Mouse (Mus musculus) heart, embryonic 12.5 days (tissue): Measurements from ENCODE around the gene Kbtbd6. TPM values are rescaled to one million over a fixed set of nuclear protein-coding genes. Genes with fewer than 3 reads are reported as not detected.
"Not testable (repeated sequence)": the region's sequence is repeated elsewhere in the genome, so short reads cannot be mapped to it uniquely, and the experiment has no call there.

Experiments used
- ATAC-seq: fragments of 200-750 bp; cut with Nextera tagmentation; 2 replicates; pipeline ENCODE4 v1.8.0; 2017; ENCODE audit warnings: moderate TSS enrichment, moderate library complexity; ENCODE audit not compliant: insufficient number of reproducible peaks, low FRiP score
- H3K27ac ChIP-seq: fragments of 300-500 bp; sonication (generic); 2 replicates; pipeline ENCODE4 v1.5.1; 2016; ENCODE audit warnings: mild to moderate bottlenecking, moderate library complexity; ENCODE audit not compliant: poor library complexity, severe bottlenecking
- H3K27me3 ChIP-seq: fragments of 300-500 bp; sonication (generic); replicated peaks from 2 replicates; pipeline ENCODE4 v1.6.1; 2016; ENCODE audit warnings: mild to moderate bottlenecking, moderate library complexity
- H3K36me3 ChIP-seq: fragments of 300-500 bp; sonication (generic); 2 replicates; pipeline ENCODE4 v1.6.1; 2016; ENCODE audit warnings: mild to moderate bottlenecking, moderate library complexity
- H3K4me1 ChIP-seq: fragments of 300-500 bp; sonication (generic); replicated peaks from 2 replicates; pipeline ENCODE4 v1.6.1; 2016; ENCODE audit warnings: mild to moderate bottlenecking
- H3K4me2 ChIP-seq: fragments of 300-500 bp; sonication (generic); 2 replicates; pipeline ENCODE4 v1.6.1; 2016; ENCODE audit warnings: mild to moderate bottlenecking, moderate library complexity
- H3K4me3 ChIP-seq: fragments of 300-500 bp; sonication (generic); 2 replicates; pipeline ENCODE4 v1.5.1; 2016; ENCODE audit warnings: mild to moderate bottlenecking
- H3K9ac ChIP-seq: fragments of 300-500 bp; sonication (generic); 2 replicates; pipeline ENCODE4 v1.6.1; 2016; ENCODE audit warnings: mild to moderate bottlenecking, moderate library complexity
- H3K9me3 ChIP-seq: fragments of 300-500 bp; sonication (generic); replicated peaks from 2 replicates; pipeline ENCODE4 v1.6.1; 2016; ENCODE audit warnings: mild to moderate bottlenecking, moderate library complexity
- WGBS: fragments of 180-500 bp; shearing (Covaris S2); methylation state at CpG from one replicate; pipeline ENCODE4 v1.1.7; 2016; 5-methylcytosine and 5-hydroxymethylcytosine counted together
- polyA plus RNA-seq: library from polyadenylated mRNA; unstranded; fragments of >200 nt; fragmentation: Nextera tagmentation; extraction: Ambion mirVana; gene quantifications from 2 replicates; pipeline ENCODE4 v1.2.1, GENCODE M21; 2016

Gene Kbtbd6
- polyA plus RNA-seq, 1 experiment from 2014 or later, result 2.0 TPM

- 73% methylated on average over 5 of the region's 5 CpGs for WGBS
- Histone ChIP-seq H3K4me1 (no peaks in the 10 kb centered on the region), H3K9me3 (peaks cover 6% of the 10 kb centered on the region; the same call in 1 of the 2 replicates), H3K4me3 (no peak overlapping the region), H3K9ac (no peak overlapping the region), H3K27me3 (no peaks in the 10 kb centered on the region), H3K36me3 (no peaks in the 10 kb centered on the region), H3K4me2 (no peak overlapping the region), H3K27ac (no peak overlapping the region)
- no peak for ATAC-seq
These were observed 10.2 kb upstream of the Kbtbd6 start for GRCm38 (mm10) chr14:79441441-79441840.

DNA sequence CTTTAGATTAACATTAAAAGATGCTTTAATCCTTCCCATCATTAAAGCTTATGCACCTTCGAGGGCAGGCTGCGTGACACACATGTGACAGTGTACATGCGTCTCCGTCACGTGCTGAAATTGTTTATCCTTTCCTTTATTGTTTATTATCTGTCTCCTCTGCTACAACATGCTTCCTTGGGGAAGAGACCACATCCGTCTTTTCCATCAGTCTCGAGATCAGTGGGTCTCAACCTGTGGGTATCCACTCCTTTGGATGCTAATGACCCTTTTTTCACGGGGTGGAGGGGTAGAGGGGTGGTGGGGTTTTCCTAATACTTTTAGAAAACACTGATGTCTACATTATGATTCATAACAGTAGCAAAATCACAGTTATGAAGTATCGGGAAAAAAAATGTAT, 7.0 kb upstream of the Kbtbd6 start:
- Histone ChIP-seq H3K9ac (no peak overlapping the region), H3K27ac (no peak overlapping the region), H3K4me1 (no peaks in the 10 kb centered on the region), H3K27me3 (no peaks in the 10 kb centered on the region), H3K9me3 (peaks cover 3% of the 10 kb centered on the region; the same call in 1 of the 2 replicates), H3K4me3 (no peak overlapping the region), H3K4me2 (no peak overlapping the region), H3K36me3 (no peaks in the 10 kb centered on the region)
- no peak for ATAC-seq
- 84% methylated on average over 9 of the region's 9 CpGs for WGBS

DNA sequence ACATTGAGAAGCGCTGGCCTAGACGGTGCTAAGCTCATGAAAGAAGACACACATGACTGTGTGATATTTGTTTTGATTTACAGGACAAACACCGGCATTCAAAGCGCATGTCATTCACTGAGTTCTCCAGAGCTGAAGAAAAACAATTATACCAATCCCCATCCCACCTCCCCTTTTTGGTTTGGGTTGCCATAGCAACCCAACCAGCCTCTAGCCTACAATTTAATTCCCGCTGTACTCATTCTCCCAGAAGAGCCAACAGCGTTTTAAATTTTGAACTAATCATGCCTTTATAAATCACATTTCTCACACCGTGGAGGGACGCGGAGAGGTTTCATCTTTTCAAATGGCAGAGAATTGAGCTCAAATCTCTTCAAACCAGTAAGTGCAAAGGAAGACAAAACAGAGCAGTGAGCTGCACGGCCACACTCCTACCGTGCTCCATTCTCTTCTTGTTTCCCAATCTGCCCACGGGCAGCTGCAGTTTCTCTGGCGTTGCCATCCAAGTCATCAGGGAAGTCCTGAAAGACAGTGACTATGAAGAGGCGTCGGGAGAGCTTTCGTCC, 6.5 kb upstream of the Kbtbd6 start:
- 71% methylated on average over 16 of the region's 16 CpGs for WGBS
- no peak overlapping the region for H3K4me2 ChIP-seq
- no peak for ATAC-seq
- H3K27ac ChIP-seq, result no peak overlapping the region
- H3K4me1 ChIP-seq, result no peaks in the 10 kb centered on the region
- no peaks in the 10 kb centered on the region for H3K36me3 ChIP-seq
- no peaks in the 10 kb centered on the region for H3K9me3 ChIP-seq
- H3K9ac ChIP-seq, result no peak overlapping the region
- no peak overlapping the region for H3K4me3 ChIP-seq
- no peaks in the 10 kb centered on the region for H3K27me3 ChIP-seq

GRCm38 (mm10) chr14:79452591-79452934, 928 bp downstream of the Kbtbd6 start:
- H3K27me3 ChIP-seq, H3K4me2 ChIP-seq, H3K27ac ChIP-seq, ATAC-seq, H3K36me3 ChIP-seq, H3K4me1 ChIP-seq, H3K4me3 ChIP-seq, H3K9ac ChIP-seq, H3K9me3 ChIP-seq: not testable (repeated sequence)
- 85% methylated on average over 8 of the region's 10 CpGs for WGBS

- no peak for ATAC-seq
- no peak overlapping the region for H3K9ac ChIP-seq
- no peaks in the 10 kb centered on the region for H3K9me3 ChIP-seq
- H3K4me1 ChIP-seq, result no peaks in the 10 kb centered on the region
- H3K27me3 ChIP-seq, result no peaks in the 10 kb centered on the region
- no peak overlapping the region for H3K27ac ChIP-seq
- no peak overlapping the region for H3K4me2 ChIP-seq
- 79% methylated on average over 1 of the region's 1 CpGs for WGBS
- H3K4me3 ChIP-seq, result no peak overlapping the region
- peaks cover 39% of the 10 kb centered on the region for H3K36me3 ChIP-seq
These were observed 8.8 kb downstream of the Kbtbd6 start for GRCm38 (mm10) chr14:79460401-79460800.

DNA sequence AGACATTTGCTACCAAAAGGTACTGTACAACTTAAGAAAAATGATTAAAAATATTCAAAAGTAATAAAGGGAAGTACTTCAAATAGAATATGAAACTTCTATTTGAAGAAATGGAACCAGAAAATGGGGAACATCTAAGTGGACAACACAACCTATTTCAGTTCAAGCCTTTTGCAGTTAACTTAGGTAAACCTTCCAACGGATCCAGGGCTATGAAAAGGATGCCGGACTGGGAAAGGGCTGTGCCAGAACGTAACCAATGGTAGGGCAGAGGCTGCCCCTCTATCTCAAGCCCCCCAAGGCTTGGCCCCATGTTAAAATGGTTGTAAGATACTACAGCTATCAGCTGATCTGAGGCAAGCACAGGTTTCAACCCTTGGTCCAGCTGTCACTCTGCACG, 9.4 kb downstream of the Kbtbd6 start:
- H3K27me3 ChIP-seq, result no peaks in the 10 kb centered on the region
- H3K27ac ChIP-seq, result no peak overlapping the region
- H3K4me1 ChIP-seq, result no peaks in the 10 kb centered on the region
- H3K4me3 ChIP-seq, result no peak overlapping the region
- peaks cover 44% of the 10 kb centered on the region for H3K36me3 ChIP-seq
- H3K9ac ChIP-seq, result no peak overlapping the region
- no peak overlapping the region for H3K4me2 ChIP-seq
- WGBS, result 93% methylated on average over 4 of the region's 4 CpGs
- ATAC-seq, result no peak
- H3K9me3 ChIP-seq, result no peaks in the 10 kb centered on the region

DNA sequence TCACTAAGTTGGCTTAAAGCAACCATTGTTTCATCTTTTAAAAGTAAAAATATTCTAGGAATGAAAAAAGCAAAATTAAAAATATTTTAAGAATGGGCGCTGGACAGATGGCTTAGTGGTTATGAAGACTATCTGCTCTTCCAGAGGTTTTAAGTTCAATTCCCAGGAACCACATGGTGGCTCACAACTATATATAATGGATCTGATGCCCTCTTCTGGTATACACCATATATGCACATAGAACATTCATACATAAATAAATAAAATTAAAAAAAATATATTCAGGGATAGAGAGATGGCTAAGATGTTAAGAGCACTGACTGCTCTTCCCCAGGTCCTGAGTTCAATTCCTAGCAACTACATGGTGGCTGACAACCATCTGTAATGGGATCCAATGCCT, 14.0 kb downstream of the Kbtbd6 start:
- H3K36me3 ChIP-seq, result peaks cover 70% of the 10 kb centered on the region
- H3K4me2 ChIP-seq, result no peak overlapping the region
- no peak overlapping the region for H3K9ac ChIP-seq
- 87% methylated on average over 1 of the region's 1 CpGs for WGBS
- no peaks in the 10 kb centered on the region for H3K9me3 ChIP-seq
- H3K4me1 ChIP-seq, result no peaks in the 10 kb centered on the region
- no peaks in the 10 kb centered on the region for H3K27me3 ChIP-seq
- ATAC-seq, result no peak
- no peak overlapping the region for H3K27ac ChIP-seq
- no peak overlapping the region for H3K4me3 ChIP-seq

DNA sequence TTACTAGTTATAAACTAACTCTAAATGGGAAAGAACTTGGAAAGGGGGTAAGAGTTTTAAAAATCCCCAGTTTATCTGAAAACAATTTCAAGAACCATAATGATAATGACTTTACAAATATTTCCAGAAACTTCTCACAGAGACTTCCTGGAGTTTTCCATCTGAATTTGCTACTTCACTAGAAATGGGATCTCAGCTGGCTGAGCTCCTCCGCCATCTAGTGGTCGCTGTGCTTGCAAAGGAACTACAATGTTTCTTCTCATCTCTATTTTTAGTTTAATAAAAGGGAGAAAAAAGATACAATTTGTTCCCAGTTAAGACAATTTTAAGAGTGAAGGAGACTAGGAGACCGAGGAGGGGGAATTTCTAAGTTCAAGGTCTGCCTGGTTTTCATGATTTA, 16.0 kb downstream of the Kbtbd6 start:
- Histone ChIP-seq H3K9ac (no peak overlapping the region), H3K4me1 (no peaks in the 10 kb centered on the region), H3K27ac (no peak overlapping the region), H3K9me3 (no peaks in the 10 kb centered on the region), H3K4me2 (no peak overlapping the region), H3K36me3 (peaks cover 74% of the 10 kb centered on the region), H3K4me3 (no peak overlapping the region), H3K27me3 (no peaks in the 10 kb centered on the region)
- WGBS, result 20% methylated on average over 3 of the region's 3 CpGs
- no peak for ATAC-seq

DNA sequence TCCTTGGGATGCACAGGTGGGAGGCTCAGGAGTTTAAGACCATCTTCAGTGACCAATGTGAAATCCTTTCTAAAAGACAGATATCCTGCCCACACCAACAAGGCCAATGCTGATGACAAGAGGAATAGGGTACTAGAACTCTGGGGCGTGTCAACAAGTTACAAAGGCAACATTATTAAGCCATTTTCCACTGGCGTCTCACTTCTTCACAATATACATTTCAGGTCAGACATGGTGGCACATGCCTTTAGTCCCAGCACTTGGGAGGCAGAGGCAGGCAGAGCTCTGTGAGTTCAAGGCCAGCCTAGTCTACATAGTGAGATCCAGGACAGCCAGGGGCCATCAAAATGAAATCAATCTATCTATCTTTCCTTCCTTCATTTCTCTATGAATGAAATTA, 21.7 kb downstream of the Kbtbd6 start:
- Histone ChIP-seq H3K4me1 (no peaks in the 10 kb centered on the region), H3K27ac (no peak overlapping the region), H3K27me3 (no peaks in the 10 kb centered on the region), H3K9ac (no peak overlapping the region), H3K9me3 (no peaks in the 10 kb centered on the region), H3K4me3 (no peak overlapping the region), H3K36me3 (peaks cover 85% of the 10 kb centered on the region), H3K4me2 (no peak overlapping the region)
- 88% methylated on average over 2 of the region's 2 CpGs for WGBS
- ATAC-seq, result no peak

GRCm38 (mm10) chr14:79480624-79481338, 29.1 kb downstream of the Kbtbd6 start, which contains the start of gene Elf1:
TSS of gene Elf1 (plus strand) at chr14:79481194.
- Histone ChIP-seq H3K36me3 (peaks cover 24% of the 10 kb centered on the region), H3K27ac (peak within 1 kb of the TSS; percentile 99), H3K4me2 (peak within 1 kb of the TSS; percentile 78), H3K4me1 (peaks cover 28% of the 10 kb centered on the region), H3K9ac (peak within 1 kb of the TSS; percentile 90), H3K9me3 (no peaks in the 10 kb centered on the region), H3K4me3 (peak within 1 kb of the TSS; percentile 74), H3K27me3 (no peaks in the 10 kb centered on the region)
- under 1% methylated on average over 89 of the region's 96 CpGs for WGBS
- ATAC-seq, result peak; percentile 89

DNA sequence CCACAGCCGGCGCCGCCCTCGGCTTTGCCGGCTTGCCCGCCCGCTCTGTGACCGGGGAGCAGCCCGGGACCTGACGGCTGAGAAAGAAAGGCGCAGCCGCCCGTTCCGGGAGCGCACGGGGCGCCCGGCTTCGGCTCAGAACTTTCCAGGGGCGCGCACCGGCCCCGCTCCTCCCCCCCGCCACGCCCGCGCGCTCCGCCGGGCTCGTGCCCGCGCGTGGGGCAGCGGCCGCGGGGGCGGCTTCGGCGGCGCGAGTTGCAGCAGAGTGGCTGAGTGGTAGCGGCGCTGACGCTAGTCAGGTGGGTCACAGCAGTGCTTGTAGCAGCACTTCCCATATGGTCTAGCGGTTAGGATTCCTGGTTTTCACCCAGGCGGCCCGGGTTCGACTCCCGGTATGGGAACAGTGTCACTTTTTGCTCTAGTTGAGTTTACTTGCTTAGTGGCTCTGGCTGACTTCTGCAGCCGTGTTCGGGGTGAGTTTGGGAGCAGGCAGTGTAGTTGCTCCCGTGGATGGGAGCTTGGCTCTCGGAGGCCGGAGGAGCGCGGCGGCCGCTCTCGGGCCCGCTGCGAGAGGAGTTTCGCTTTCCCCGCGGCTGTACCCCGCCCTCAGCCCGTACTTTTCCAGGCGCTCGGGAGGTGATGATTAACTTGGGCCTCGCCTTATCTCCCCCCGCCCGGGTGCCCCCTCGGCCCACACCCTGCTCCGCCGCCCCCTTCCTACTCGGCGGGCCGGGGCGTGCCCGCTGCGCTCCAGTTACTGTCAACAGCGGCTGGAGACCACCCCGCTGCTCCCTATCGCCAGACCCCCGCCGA, 29.9 kb downstream of the Kbtbd6 start, which contains the start of gene Wbp4:
TSS of gene Wbp4 (minus strand) at position 182 of the 813 bp plus-strand sequence.
- peak; percentile 87 for ATAC-seq
- peak within 1 kb of the TSS; percentile 78 for H3K4me2 ChIP-seq
- under 1% methylated on average over 83 of the region's 86 CpGs for WGBS
- H3K27ac ChIP-seq, result peak within 1 kb of the TSS; percentile 99
- H3K4me1 ChIP-seq, result peaks cover 32% of the 10 kb centered on the region
- peaks cover 16% of the 10 kb centered on the region for H3K36me3 ChIP-seq
- peak within 1 kb of the TSS; percentile 74 for H3K4me3 ChIP-seq
- H3K27me3 ChIP-seq, result no peaks in the 10 kb centered on the region
- peak within 1 kb of the TSS; percentile 90 for H3K9ac ChIP-seq
- H3K9me3 ChIP-seq, result no peaks in the 10 kb centered on the region
